Mouse (Mus musculus) left cerebral cortex, postnatal 14 days (tissue): ENCODE data around the gene Ddx42. TPM values are rescaled to one million over a fixed set of nuclear protein-coding genes. Genes with fewer than 3 reads are reported as not detected.

Experiments used
- DNase-seq, 2 experiments: peaks; one replicate each; pipeline ENCODE4 v3.0.0; 2021 to 2022; ENCODE audit warnings: low spot score in 2 of 2, mixed read lengths in 1 of 2
- intact Hi-C: fragments of 180-260 bp; cut with DNase I; formaldehyde crosslinking; loops from one replicate; pipeline ENCODE4 v1.15.1; 2025
- total RNA-seq, 2 experiments: library from RNA; stranded (reverse); gene quantifications; 2 replicates each; pipeline ENCODE4 v1.2.3; 2021

Gene Ddx42
- total RNA-seq, 2 experiments from 2014 or later = 69.0 to 69.4 TPM

GRCm38 (mm10) chr11:106286206-106286605 lies 69.5 kb downstream of the Ddx42 start:
- intact Hi-C loops = no loop called here
- DNase-seq = no peak

GRCm38 (mm10) chr11:106286987-106287386 lies 70.3 kb downstream of the Ddx42 start:
- intact Hi-C loops = no loop called here
- DNase-seq = no peak

- intact Hi-C loops = no loop called here
- no peak for DNase-seq
Measured at GRCm38 (mm10) chr11:106289369-106289768, 72.6 kb downstream of the Ddx42 start.

DNA sequence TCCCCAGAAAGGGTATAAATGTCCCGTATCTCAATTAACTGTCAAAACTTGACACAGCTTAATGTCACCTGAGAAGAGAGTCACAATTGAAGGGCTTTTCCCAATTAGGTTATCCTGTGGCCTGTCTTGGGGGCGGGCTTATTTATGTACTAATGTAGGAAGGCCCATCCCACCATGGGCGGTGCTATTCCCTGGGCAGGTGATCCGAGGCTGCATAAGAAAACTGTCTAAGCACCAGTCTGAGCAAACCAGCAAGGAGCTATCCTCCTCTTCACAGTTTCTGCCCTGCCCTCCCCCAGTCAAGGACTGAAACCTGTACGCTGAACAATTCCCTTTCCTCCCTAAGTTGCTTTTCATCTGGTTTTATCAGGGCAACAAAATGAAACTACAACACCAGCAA lies 73.7 kb downstream of the Ddx42 start:
- intact Hi-C loops = no loop called here
- no peak for DNase-seq

DNA sequence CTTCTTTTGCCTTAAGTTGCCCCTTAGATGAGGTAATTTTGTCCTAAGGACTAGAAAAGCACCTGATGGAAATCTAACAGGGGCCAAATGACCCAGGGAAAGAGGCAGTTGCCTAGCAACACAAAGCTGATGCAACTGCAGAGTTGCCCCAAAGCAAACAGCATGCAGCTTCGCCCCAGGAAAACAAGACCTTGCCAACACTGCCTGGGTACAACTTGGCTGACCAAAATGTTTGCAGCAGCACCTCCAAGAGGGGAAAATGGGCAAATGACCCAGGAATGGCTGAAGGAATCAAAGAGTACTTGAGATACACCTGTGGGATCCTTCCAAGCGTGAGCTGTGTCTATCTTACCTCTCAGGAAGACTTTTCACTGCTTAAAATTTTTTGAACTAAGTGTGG lies 75.1 kb downstream of the Ddx42 start:
- DNase-seq = peak in 1 of 2 experiments; percentile 26
- intact Hi-C loops = no loop called here

Other genes starting within 250 kb of the Ddx42 start
- gene Ace, start 249.0 kb upstream of the Ddx42 start, total RNA-seq = 10 to 100 TPM in 1 of 2 experiments, 1 to 10 TPM in 1; 9.7 to 10.5 TPM
- not detected for gene Ace3, start 222.3 kb upstream of the Ddx42 start, total RNA-seq
- gene Kcnh6, start 208.8 kb upstream of the Ddx42 start, total RNA-seq = 1 to 10 TPM; 1.5 to 1.7 TPM
- 100 to 1,000 TPM; 209 to 210 TPM for gene Dcaf7, start 180.1 kb upstream of the Ddx42 start, total RNA-seq
- gene Taco1, start 150.9 kb upstream of the Ddx42 start, total RNA-seq = 10 to 100 TPM; 15.3 to 15.6 TPM
- 10 to 100 TPM; 24.2 to 29.1 TPM for gene Map3k3, start 132.3 kb upstream of the Ddx42 start, total RNA-seq
- not detected for gene Gm10840, start 56.1 kb upstream of the Ddx42 start, total RNA-seq
- 100 to 1,000 TPM in 1 of 2 experiments, 10 to 100 TPM in 1; 97.2 to 103 TPM for gene Limd2, start 56.1 kb upstream of the Ddx42 start, total RNA-seq
- 10 to 100 TPM; 24.3 to 26.9 TPM for gene Strada, start 14.8 kb upstream of the Ddx42 start, total RNA-seq
- 10 to 100 TPM; 78.5 to 79.8 TPM for gene Ccdc47, start 582 bp upstream of the Ddx42 start, total RNA-seq
- gene Ftsj3, start 39.2 kb downstream of the Ddx42 start, total RNA-seq = 10 to 100 TPM; 28.9 to 30.7 TPM
- gene Psmc5, start 39.2 kb downstream of the Ddx42 start, total RNA-seq = 100 to 1,000 TPM; 145 TPM
- 10 to 100 TPM; 14.1 to 15.9 TPM for gene Smarcd2, start 56.0 kb downstream of the Ddx42 start, total RNA-seq
- under 1 TPM; 0.11 to 0.20 TPM for gene Tcam1, start 59.7 kb downstream of the Ddx42 start, total RNA-seq
- not detected for gene Gh, start 84.9 kb downstream of the Ddx42 start, total RNA-seq
- not detected for gene Cd79b, start 97.8 kb downstream of the Ddx42 start, total RNA-seq
- under 1 TPM in 1 of 2 experiments, not detected in 1; 0.06 TPM for gene Scn4a, start 136.4 kb downstream of the Ddx42 start, total RNA-seq
- gene Prr29, start 148.5 kb downstream of the Ddx42 start, total RNA-seq = not detected
- gene Icam2, start 171.1 kb downstream of the Ddx42 start, total RNA-seq = 1 to 10 TPM; 4.3 to 5.1 TPM